ENCODE assay signal across 20 mouse cellular contexts in genomic region chr9:25488581-25488980, GRCm38 (mm10). TPM values are rescaled to one million over a fixed set of nuclear protein-coding genes. Genes with fewer than 3 reads are reported as not detected.
DNase-seq lines count a peak whose midpoint lies in the region; ATAC-seq and TF ChIP-seq lines count a peak whose summit lies in the region.
"Had no signal": no experiment of that assay in that cellular context is flagged by ENCODE, and none has a peak within 500 bp of the region (broad histone marks: within the 10 kb centered on the region; RNA-seq: fewer than 3 reads in every experiment).

No protein-coding gene starts in this region.

- peaks cover 7% of the 10 kb centered on the region; the same call in 1 of the 2 replicates for H3K4me1 ChIP-seq in bone marrow, adult 2 months (ENCODE audit: control insufficient read depth, insufficient read depth, low read length)
- peaks cover 11% of the 10 kb centered on the region for H3K4me1 ChIP-seq in intestine, embryonic 15.5 days (replicated peaks)
- peaks cover 23% of the 10 kb centered on the region; the same call in 1 of the 2 replicates for H3K4me1 ChIP-seq in small intestine, adult 2 months (ENCODE audit: control insufficient read depth, insufficient read depth, insufficient read length, low read length)
- H3K4me1 ChIP-seq in cerebellum, adult 2 months (ENCODE audit: control insufficient read depth, insufficient read depth, low read length) = peaks cover 13% of the 10 kb centered on the region

- ATAC-seq in intestine, embryonic 15.5 days = peak; percentile 76

- WGBS in bone marrow, adult 2 months = 43% methylated on average over 9 of the region's 9 CpGs
- 75% methylated on average over 9 of the region's 9 CpGs for WGBS in intestine, embryonic 15.5 days
- WGBS in small intestine, adult 2 months = 30% methylated on average over 9 of the region's 9 CpGs
- WGBS in cerebellum, adult 2 months = 96% methylated on average over 9 of the region's 9 CpGs

- DNase-seq in gastrocnemius, adult 2 months = no peak
- no peak for DNase-seq in gastrocnemius, postnatal 10 days
- DNase-seq in frontal cortex, postnatal 36 days (ENCODE audit: low spot score in 2 of 2) = no peak
- DNase-seq in cerebellum, adult 2 months = no peak
- DNase-seq: B cell, adult 2 months; gastrocnemius, postnatal 25 days; heart, postnatal 14 days; kidney, adult 11 months; lung, adult 18-20 months; right cerebral cortex, postnatal 4 days; thymus, postnatal 4 days had no signal

- no peaks in the 10 kb centered on the region for H3K36me3 ChIP-seq in intestine, embryonic 15.5 days
- H3K36me3 ChIP-seq in small intestine, adult 2 months (ENCODE audit: control insufficient read depth, insufficient read depth, low read length) = peaks cover 3% of the 10 kb centered on the region; the same call in 1 of the 2 replicates
- H3K36me3 ChIP-seq: forebrain, embryonic 12.5 days; midbrain, embryonic 10.5 days had no signal

- H3K27me3 ChIP-seq in intestine, embryonic 15.5 days (replicated peaks) = no peaks in the 10 kb centered on the region
- H3K27me3 ChIP-seq in small intestine, adult 2 months (ENCODE audit: control insufficient read depth, insufficient read depth, low read length) = no peaks in the 10 kb centered on the region
- H3K27me3 ChIP-seq in cerebellum, adult 2 months (ENCODE audit: control insufficient read depth, insufficient read depth, low read length) = no peaks in the 10 kb centered on the region
- H3K27me3 ChIP-seq: forebrain, embryonic 12.5 days had no signal

- H3K27ac ChIP-seq in gastrocnemius, adult 2 months = peak overlapping the region; percentile 98
- H3K27ac ChIP-seq in bone marrow, adult 2 months (ENCODE audit: control insufficient read depth, insufficient read depth, low read depth, low read length, poor library complexity) = peak overlapping the region; percentile 12; the same call in 1 of the 2 replicates
- H3K27ac ChIP-seq in intestine, embryonic 15.5 days = no peak overlapping the region
- peak overlapping the region; percentile 85 for H3K27ac ChIP-seq in small intestine, adult 2 months (ENCODE audit: insufficient read depth, low read depth, low read length)
- H3K27ac ChIP-seq in cerebellum, adult 2 months (ENCODE audit: insufficient read depth, low read length) = no peak overlapping the region
- H3K27ac ChIP-seq: embryonic facial prominence, embryonic 10.5 days; forebrain, embryonic 12.5 days; heart, embryonic 10.5 days; hindbrain, embryonic 14.5 days; kidney, postnatal 0 days; midbrain, embryonic 10.5 days had no signal

- peak overlapping the region; percentile 76 for H3K4me3 ChIP-seq in gastrocnemius, adult 2 months
- no peak overlapping the region for H3K4me3 ChIP-seq in bone marrow, adult 2 months (replicated peaks; ENCODE audit: control insufficient read depth, low read depth, low read length)
- H3K4me3 ChIP-seq in intestine, embryonic 15.5 days (replicated peaks) = no peak overlapping the region
- no peak overlapping the region for H3K4me3 ChIP-seq in small intestine, adult 2 months (ENCODE audit: low read depth, low read length)
- no peak overlapping the region for H3K4me3 ChIP-seq in cerebellum, adult 2 months (replicated peaks; ENCODE audit: insufficient read depth, low read depth, low read length)
- H3K4me3 ChIP-seq: embryonic facial prominence, embryonic 10.5 days; forebrain, embryonic 12.5 days; heart, embryonic 10.5 days; midbrain, embryonic 10.5 days had no signal

- H3K9me3 ChIP-seq in intestine, embryonic 15.5 days = no peaks in the 10 kb centered on the region
- H3K9me3 ChIP-seq: embryonic facial prominence, embryonic 10.5 days; forebrain, embryonic 12.5 days; heart, embryonic 10.5 days; midbrain, embryonic 10.5 days had no signal

- intact Hi-C loops in gastrocnemius, adult 2 months (cut with DNase I) = loop anchor here (10.0 kb wide), 2 partner anchors 234 to 334 kb away; partner anchors contain the start of genes Herpud2 and Sept7

- H3K4me2 ChIP-seq in intestine, embryonic 15.5 days (replicated peaks) = no peak overlapping the region
- H3K4me2 ChIP-seq: forebrain, embryonic 12.5 days; hindbrain, embryonic 14.5 days had no signal

- TF ChIP-seq POLR2A in bone marrow, adult 2 months (IDR thresholded peaks at IDR 0.05; ENCODE audit: borderline replicate concordance, control insufficient read depth, low read depth, low read length) = no peak
- no peak for TF ChIP-seq POLR2A in small intestine, adult 2 months (IDR thresholded peaks at IDR 0.05; ENCODE audit: low read depth, low read length)
- TF ChIP-seq POLR2A in cerebellum, adult 2 months (IDR thresholded peaks at IDR 0.05; ENCODE audit: borderline replicate concordance, insufficient read depth, low read length) = no peak

- no peak for TF ChIP-seq CTCF in gastrocnemius, adult 2 months (IDR thresholded peaks at IDR 0.05)
- TF ChIP-seq CTCF in bone marrow, adult 2 months (IDR thresholded peaks at IDR 0.05; ENCODE audit: control insufficient read depth, insufficient read depth, low read length) = no peak
- no peak for TF ChIP-seq CTCF in small intestine, adult 2 months (IDR thresholded peaks at IDR 0.05; ENCODE audit: extremely low read depth, insufficient read length, insufficient replicate concordance, low read depth, low read length)
- no peak for TF ChIP-seq CTCF in cerebellum, adult 2 months (IDR thresholded peaks at IDR 0.05; ENCODE audit: borderline replicate concordance, insufficient read depth, low read depth, low read length)

- H3K9ac ChIP-seq in intestine, embryonic 15.5 days = no peak overlapping the region
- H3K9ac ChIP-seq: forebrain, embryonic 12.5 days; hindbrain, embryonic 14.5 days had no signal

RNA-seq across cellular contexts. Expression of gene Eepd1, which starts 7.2 kb away (rescaled TPM):
- total RNA-seq in gastrocnemius, adult 2 months (2021) = 100 to 1,000 TPM in 1 of 2 experiments, 10 to 100 TPM in 1; 99.2 to 114 TPM
- 10 to 100 TPM; 49.4 to 59.9 TPM for total RNA-seq in gastrocnemius, postnatal 10 days (2021)
- 2.1 and 9.0 TPM in 2 replicates for polyA plus RNA-seq in bone marrow, adult 2 months (2011; ENCODE audit: insufficient read depth, insufficient read length, low replicate concordance, missing spikeins)
- 5.9 and 6.5 TPM in 2 replicates for polyA plus RNA-seq in intestine, embryonic 15.5 days (2015; fragmentation: Nextera tagmentation; extraction: Ambion mirVana)
- polyA plus RNA-seq in small intestine, adult 2 months (2012; rRNA removed) = 9.1 and 22.7 TPM in 2 replicates
- 11.0 and 11.2 TPM in 2 replicates for polyA plus RNA-seq in cerebellum, adult 2 months (2012; rRNA removed)

Comparison
In these comparisons a context has a peak if more than half of its experiments do, and no peak if none do; other contexts are left out.
1. H3K27ac ChIP-seq: peak in gastrocnemius, adult 2 months (single experiment), bone marrow, adult 2 months (single experiment) and small intestine, adult 2 months (single experiment); none in intestine, embryonic 15.5 days (single experiment) and cerebellum, adult 2 months (single experiment).